Mouse (Mus musculus) embryonic facial prominence, embryonic 15.5 days (tissue): ENCODE data around the gene Tbxa2r. TPM values are rescaled to one million over a fixed set of nuclear protein-coding genes. Genes with fewer than 3 reads are reported as not detected.

Source experiments
- ATAC-seq: fragments of 200-750 bp; cut with Nextera tagmentation; 2 replicates; pipeline ENCODE4 v1.8.0; 2017; ENCODE audit warnings: low read depth, moderate TSS enrichment; ENCODE audit not compliant: insufficient number of reproducible peaks, low FRiP score, low TSS enrichment
- H3K27ac ChIP-seq: fragments of 300-500 bp; sonication (generic); replicated peaks from 2 replicates; pipeline ENCODE4 v1.5.1; 2015; ENCODE audit warnings: mild to moderate bottlenecking, inconsistent platforms
- H3K27me3 ChIP-seq: fragments of 300-500 bp; sonication (generic); 2 replicates; pipeline ENCODE4 v1.6.1; 2015; ENCODE audit warnings: inconsistent platforms
- H3K36me3 ChIP-seq: fragments of 300-500 bp; sonication (generic); 2 replicates; pipeline ENCODE4 v1.6.1; 2015; ENCODE audit warnings: mild to moderate bottlenecking, inconsistent platforms
- H3K4me1 ChIP-seq: fragments of 300-500 bp; sonication (generic); 2 replicates; pipeline ENCODE4 v1.6.1; 2015; ENCODE audit warnings: inconsistent platforms
- H3K4me2 ChIP-seq: fragments of 300-500 bp; sonication (generic); replicated peaks from 2 replicates; pipeline ENCODE4 v1.6.1; 2015; ENCODE audit warnings: mild to moderate bottlenecking, inconsistent platforms
- H3K4me3 ChIP-seq: fragments of 300-500 bp; sonication (generic); replicated peaks from 2 replicates; pipeline ENCODE4 v1.5.1; 2015; ENCODE audit warnings: mild to moderate bottlenecking, inconsistent platforms
- H3K9ac ChIP-seq: fragments of 300-500 bp; sonication (generic); 2 replicates; pipeline ENCODE4 v1.6.1; 2015; ENCODE audit warnings: inconsistent platforms
- H3K9me3 ChIP-seq: fragments of 300-500 bp; sonication (generic); replicated peaks from 2 replicates; pipeline ENCODE4 v1.6.1; 2016; ENCODE audit warnings: inconsistent platforms
- WGBS: fragments of 180-500 bp; shearing (Covaris S2); methylation state at CpG from one replicate; pipeline ENCODE4 v1.1.7; 2015; 5-methylcytosine and 5-hydroxymethylcytosine counted together
- polyA plus RNA-seq: library from polyadenylated mRNA; unstranded; fragments of >200 nt; fragmentation: Nextera tagmentation; extraction: Ambion mirVana; gene quantifications from 2 replicates; pipeline ENCODE4 v1.2.1, GENCODE M21; 2015

The Tbxa2r gene
- polyA plus RNA-seq, 1 experiment from 2014 or later = 13.2 TPM

DNA sequence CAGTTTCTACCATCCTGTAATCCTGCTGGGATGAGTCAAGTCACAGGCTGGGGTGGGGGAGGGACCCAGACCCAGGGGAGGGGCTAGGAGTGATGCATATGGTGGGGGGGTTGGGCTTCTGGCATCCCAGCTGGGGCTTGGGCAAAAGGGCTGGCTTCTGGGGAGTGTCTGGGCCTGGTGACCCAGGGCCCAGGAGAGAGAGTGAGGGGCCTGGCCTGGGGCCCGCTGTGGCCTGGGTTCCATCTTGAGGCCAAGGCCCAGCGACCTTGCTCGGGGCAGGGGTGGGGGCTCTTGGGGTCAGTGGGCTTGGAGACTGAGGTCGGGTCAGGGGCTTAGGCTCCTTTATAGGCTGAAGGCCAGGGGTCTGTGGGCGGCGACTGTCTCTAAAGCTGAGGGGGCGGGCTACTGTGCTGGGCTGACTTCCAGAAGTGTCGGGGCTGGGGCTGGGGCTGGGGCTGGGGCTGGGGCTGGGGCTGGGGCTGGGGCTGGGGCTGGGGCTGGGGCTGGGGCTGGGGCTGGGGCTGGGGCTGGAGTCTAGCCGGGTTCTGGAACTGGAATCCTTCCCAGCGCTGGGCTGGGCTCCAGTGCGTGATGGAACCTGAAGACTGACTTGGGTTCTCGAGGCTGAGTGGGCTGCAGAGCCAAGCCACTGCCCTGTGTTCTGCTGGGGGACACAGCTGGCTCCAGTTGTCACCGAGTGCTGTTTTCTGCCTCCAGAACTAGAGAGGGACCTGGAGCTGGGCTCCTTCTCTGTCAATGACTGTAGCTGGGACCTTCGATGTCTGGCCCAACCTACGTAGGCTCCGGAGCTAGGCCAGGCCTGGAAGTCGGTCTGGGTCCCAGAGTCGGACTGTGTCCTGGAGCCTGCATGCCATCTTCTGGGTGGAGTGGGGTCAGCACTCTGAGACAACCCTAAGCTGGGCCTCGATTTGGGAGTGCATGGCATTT is 7.1 kb downstream of the Tbxa2r start:
- Histone ChIP-seq H3K4me3 (no peak overlapping the region), H3K27me3 (peaks cover 26% of the 10 kb centered on the region), H3K36me3 (no peaks in the 10 kb centered on the region), H3K27ac (peak overlapping the region; percentile 86), H3K4me1 (peaks cover 40% of the 10 kb centered on the region), H3K9me3 (no peaks in the 10 kb centered on the region), H3K4me2 (peak overlapping the region; percentile 23), H3K9ac (no peak overlapping the region)
- WGBS = 39% methylated on average over 18 of the region's 19 CpGs
- ATAC-seq = peak; percentile 58

DNA sequence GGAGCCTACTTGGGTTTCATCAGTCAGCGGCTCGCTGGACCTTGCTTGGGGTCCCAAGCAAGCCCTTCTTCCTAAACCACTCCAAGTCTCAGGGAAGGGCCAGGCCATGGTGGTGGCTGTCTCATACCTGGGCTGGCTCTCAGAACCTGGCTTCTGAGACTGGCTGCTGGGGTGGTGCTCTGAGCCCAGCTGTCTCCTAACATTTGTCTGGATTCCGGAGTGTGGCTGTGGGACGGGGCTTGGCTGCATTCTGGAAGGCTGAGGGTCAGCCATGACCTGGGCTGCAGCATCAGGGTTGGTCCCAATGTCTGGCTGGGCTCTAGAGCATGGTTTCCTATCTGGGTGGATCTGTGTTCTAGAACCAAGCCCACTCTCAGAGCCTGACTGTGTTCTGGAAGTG is 8.0 kb downstream of the Tbxa2r start:
- 87% methylated on average over 4 of the region's 4 CpGs for WGBS
- H3K27me3 ChIP-seq = peaks cover 35% of the 10 kb centered on the region
- no peak for ATAC-seq

DNA sequence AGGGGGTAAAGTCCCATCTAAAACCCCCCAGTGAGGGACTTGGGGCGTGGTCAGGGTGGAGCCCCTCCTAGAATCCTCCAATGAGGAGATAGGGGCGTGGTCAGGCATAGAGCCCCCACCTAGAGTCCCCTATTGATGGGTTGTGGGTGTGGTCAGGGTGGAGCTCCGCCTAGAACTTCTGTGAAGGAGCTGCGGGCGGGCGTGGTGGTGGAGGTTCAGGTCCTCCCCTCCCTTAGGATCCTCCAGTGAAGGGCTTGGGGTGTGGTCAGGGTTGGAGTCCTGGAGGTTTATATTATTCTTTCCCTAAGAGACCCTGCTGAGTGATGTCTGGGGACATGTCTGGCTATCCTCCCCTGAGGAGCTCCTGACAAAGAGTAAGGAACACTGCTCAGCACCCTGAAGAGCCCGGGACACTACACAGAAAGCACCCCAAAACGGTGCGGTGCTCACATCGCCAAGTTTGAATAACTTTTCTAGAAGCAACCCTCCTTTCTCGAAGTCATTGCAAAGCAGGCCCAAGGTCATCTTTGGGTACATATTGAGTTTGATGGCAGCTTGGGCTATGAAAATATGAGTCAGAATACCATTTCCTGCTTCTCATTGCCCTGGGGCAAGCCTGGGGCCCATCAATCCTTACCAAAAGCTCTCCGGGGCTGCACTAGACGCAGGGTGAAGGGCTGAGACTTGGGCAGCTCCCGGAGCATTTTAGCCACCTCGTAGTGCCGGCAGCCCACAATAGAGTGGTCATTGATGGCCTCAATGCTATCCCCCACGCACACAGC is 12.2 kb downstream of the Tbxa2r start:
- Histone ChIP-seq H3K27ac (no peak overlapping the region), H3K4me1 (peaks cover 25% of the 10 kb centered on the region), H3K9me3 (no peaks in the 10 kb centered on the region), H3K4me3 (no peak overlapping the region), H3K27me3 (peaks cover 55% of the 10 kb centered on the region), H3K36me3 (0 out of 2 replicates have a peak, but pooled peaks cover under 1% of the 10 kb centered on the region), H3K4me2 (no peak overlapping the region), H3K9ac (no peak overlapping the region)
- 35% methylated on average over 17 of the region's 17 CpGs for WGBS
- ATAC-seq = no peak

More for the DNA sequence above, 8.0 kb downstream of the Tbxa2r start:
- Histone ChIP-seq H3K4me1 (peaks cover 42% of the 10 kb centered on the region), H3K4me3 (no peak overlapping the region), H3K9ac (no peak overlapping the region), H3K4me2 (peak overlapping the region; percentile 4; the same call in 1 of the 2 replicates), H3K27ac (peak overlapping the region; percentile 85), H3K36me3 (no peaks in the 10 kb centered on the region), H3K9me3 (no peaks in the 10 kb centered on the region)

DNA sequence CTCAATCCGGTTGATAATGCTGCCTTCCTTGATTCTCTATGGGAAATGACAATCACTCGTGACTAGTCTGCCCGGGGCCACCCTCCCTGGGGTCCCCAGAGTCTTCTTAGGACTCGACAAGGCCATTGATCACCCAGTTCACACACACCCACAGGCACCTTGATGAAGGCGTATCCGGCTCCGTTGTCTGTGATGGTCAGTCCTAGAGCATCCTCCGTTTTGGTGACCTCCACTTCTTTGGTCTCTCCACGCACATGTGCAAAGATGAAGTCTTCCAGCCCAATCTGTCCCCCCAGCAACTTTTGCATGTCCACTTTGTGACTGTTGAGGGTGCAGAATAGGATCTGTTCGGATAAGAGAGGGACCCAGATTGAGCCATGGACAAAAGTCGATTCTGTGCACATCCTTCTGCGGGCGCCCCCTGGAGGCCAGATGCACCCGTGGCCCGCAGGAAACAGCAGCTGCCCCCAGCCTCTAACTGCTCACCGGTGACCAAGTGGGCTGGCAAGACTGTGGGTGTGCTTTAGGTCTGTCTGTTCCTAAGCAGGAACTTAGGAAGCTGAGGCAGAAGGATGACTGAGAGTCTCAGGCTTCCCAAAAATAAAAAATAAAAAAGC is 12.9 kb downstream of the Tbxa2r start:
- no peak overlapping the region for H3K4me3 ChIP-seq
- peaks cover 55% of the 10 kb centered on the region for H3K27me3 ChIP-seq
- ATAC-seq = no peak
- H3K9ac ChIP-seq = no peak overlapping the region
- 0 out of 2 replicates have a peak, but pooled peaks cover 5% of the 10 kb centered on the region for H3K36me3 ChIP-seq
- H3K4me1 ChIP-seq = peaks cover 20% of the 10 kb centered on the region
- no peak overlapping the region for H3K27ac ChIP-seq
- no peaks in the 10 kb centered on the region for H3K9me3 ChIP-seq
- 37% methylated on average over 16 of the region's 16 CpGs for WGBS
- H3K4me2 ChIP-seq = no peak overlapping the region

DNA sequence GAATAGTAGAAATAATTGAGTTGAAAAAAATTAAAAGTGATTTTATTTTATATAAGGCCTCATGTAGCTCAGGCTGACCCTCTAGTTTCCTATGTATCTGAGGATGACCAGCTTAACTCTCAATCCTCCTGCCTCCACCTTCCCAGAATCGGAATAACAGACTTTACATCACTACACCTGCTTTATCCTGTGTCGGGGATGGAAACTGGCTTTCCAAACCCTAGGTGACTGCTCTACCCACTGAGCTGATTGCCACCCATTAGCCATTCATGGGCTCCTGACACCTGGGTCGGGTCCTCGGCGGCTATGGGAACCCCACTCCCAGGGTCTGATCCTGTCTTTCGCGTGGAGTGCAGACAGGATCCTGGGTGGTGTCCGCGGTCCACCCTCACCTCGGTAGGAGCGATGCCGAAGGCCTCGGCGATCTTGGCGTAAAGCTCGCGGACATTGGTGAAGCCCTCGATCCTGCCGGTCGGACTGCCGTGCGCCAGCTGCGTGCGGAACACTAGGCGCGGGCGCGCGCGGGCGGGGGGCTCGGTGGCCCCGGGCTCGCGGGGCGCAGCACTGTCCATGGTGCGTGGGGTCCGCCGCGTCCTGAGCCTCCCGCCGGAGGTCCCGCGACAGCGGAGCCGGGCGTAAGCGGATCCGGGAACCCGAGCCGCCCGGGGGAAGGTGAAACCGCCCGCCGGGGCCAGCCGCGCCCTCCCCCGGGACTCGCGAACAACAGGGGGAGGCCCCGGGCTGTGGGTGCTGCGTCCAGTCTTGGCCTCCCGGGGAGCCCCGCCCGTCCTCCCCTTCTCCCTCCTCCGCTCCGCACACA is 14.4 kb downstream of the Tbxa2r start, which contains the start of gene Gipc3:
TSS of gene Gipc3 (minus strand) at position 581 of the 820 bp plus-strand sequence.
- no peaks in the 10 kb centered on the region for H3K9me3 ChIP-seq
- peaks cover 12% of the 10 kb centered on the region for H3K36me3 ChIP-seq
- no peak within 1 kb of the TSS for H3K27ac ChIP-seq
- peaks cover 29% of the 10 kb centered on the region for H3K4me1 ChIP-seq
- H3K4me3 ChIP-seq = peak within 1 kb of the TSS; percentile 45
- peak within 1 kb of the TSS; percentile 77 for H3K4me2 ChIP-seq
- H3K9ac ChIP-seq = peak within 1 kb of the TSS; percentile 24; the same call in 1 of the 2 replicates
- peaks cover 51% of the 10 kb centered on the region for H3K27me3 ChIP-seq
- 6% methylated on average over 57 of the region's 67 CpGs for WGBS
- no peak for ATAC-seq

DNA sequence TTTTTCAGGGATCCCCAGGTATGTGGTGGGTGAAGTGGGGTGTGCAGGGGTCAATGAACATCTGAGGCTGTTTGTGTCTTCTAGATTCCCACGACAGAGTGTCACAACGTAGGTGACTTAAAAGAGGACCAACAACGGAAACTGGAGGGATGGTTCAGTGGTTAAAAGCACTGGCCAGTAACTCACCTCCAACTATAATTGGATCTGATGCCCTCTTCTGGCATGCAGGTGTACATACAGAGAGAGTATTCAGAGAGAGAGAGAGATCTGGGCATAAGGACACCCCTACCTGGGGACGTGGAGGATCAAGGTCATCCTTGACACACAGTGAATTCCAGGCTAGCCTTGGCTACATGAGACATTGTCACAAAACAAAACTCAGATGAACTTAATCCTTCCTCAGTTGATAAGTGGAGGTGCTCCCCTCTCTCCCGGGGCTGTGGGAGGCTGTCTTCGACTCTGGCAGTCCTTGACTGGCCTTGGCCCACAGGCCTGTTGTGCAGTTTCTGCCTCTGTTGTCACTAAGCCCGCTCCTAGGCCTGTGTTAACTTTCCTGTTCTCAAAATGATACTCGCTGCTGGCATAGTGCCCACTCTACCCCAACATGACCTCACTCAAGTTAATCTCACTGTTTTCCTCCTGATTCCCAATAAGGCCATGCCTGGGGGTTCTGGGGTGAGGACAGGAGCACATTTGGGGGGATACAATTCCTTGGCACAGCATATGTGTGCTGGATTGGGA is 16.1 kb downstream of the Tbxa2r start:
- Histone ChIP-seq H3K27me3 (peaks cover 44% of the 10 kb centered on the region), H3K9ac (no peak overlapping the region), H3K4me3 (no peak overlapping the region), H3K4me1 (peaks cover 43% of the 10 kb centered on the region), H3K9me3 (no peaks in the 10 kb centered on the region), H3K4me2 (no peak overlapping the region), H3K36me3 (peaks cover 13% of the 10 kb centered on the region), H3K27ac (no peak overlapping the region)
- 49% methylated on average over 8 of the region's 8 CpGs for WGBS
- ATAC-seq = no peak

DNA sequence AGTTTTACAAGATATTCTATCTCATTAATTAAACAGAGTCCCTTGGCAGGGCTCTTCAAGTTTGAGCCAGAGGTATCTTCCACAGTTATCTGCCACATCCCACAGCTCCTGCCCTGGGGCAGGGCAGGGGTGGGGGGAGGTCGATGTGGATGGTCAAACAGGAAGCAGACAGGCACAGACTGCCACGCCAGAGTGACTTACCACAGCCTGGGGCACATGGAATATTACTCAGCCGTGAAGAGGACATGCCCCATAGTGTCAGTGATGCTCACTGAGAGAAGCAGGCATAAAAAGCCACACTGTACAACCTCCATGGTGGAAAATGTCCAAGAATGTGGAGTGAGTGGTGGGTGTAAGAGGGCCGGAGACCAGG is 16.6 kb downstream of the Tbxa2r start:
- H3K4me3 ChIP-seq = no peak overlapping the region
- H3K4me2 ChIP-seq = no peak overlapping the region
- H3K27ac ChIP-seq = no peak overlapping the region
- no peak overlapping the region for H3K9ac ChIP-seq
- 77% methylated on average over 4 of the region's 4 CpGs for WGBS
- ATAC-seq = no peak
- no peaks in the 10 kb centered on the region for H3K9me3 ChIP-seq
- peaks cover 44% of the 10 kb centered on the region for H3K27me3 ChIP-seq
- peaks cover 13% of the 10 kb centered on the region for H3K36me3 ChIP-seq
- H3K4me1 ChIP-seq = peaks cover 47% of the 10 kb centered on the region

DNA sequence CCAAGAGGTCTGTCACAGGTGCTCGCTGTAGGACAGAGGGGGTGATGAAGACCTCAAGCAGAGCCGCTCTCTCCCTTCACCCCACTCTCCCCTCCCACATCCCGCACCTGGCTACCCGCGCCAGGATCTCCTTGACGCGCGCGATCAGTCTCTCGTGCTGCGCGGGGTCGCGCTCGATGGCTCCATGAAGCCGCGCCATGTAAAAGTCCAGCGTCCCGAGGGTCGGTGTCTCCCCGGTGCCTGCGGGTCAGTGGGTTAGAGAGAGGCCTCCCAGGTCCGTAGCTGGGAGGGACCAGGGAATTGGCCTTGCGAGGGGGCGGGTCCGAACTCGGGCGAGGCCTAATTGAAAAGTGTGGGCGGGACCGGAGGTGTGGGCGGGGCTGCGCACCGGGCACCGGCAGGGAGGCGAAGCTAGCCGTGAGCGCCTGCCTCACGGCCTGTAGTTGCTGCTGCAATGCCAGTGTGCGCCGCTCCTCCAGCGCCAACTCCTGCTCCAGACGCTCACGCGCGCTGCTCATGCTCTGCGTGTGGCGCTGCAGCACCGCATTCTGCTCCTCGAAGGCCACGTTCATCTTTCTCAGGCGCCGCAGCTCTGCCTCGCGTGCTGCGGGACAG is 18.0 kb downstream of the Tbxa2r start:
- no peaks in the 10 kb centered on the region for H3K9me3 ChIP-seq
- peak overlapping the region; percentile 24 for H3K4me3 ChIP-seq
- H3K27me3 ChIP-seq = peaks cover 33% of the 10 kb centered on the region
- ATAC-seq = no peak
- H3K9ac ChIP-seq = no peak overlapping the region
- peaks cover 13% of the 10 kb centered on the region for H3K36me3 ChIP-seq
- peaks cover 47% of the 10 kb centered on the region for H3K4me1 ChIP-seq
- peak overlapping the region; percentile 41 for H3K4me2 ChIP-seq
- H3K27ac ChIP-seq = 0 out of 2 replicates have a peak overlapping the region, but pooled peaks have one; percentile 23
- WGBS = 14% methylated on average over 55 of the region's 55 CpGs

DNA sequence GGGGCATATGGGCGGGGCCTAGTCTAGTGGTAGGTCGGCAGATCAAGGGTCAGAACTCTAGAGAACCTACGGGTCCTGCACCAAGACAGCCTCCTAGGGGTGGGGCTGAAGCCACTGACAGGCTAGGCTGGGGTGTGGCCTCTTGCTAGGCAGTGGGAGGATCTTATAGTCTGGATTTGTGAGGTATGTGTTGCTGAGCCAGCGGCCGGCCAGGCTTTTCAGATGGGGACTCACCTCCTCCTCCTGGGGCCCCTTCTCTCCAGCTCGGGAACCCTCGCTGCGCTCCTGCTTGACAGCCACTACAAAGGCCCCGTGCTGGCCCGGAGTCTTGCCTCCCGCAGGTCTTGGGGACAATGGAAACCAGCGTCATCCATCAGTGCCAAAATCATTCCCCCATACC is 20.6 kb downstream of the Tbxa2r start:
- 0 out of 2 replicates have a peak overlapping the region, but pooled peaks have one; percentile 59 for H3K9ac ChIP-seq
- ATAC-seq = no peak
- peaks cover 43% of the 10 kb centered on the region for H3K4me1 ChIP-seq
- peak overlapping the region; percentile 64 for H3K4me3 ChIP-seq
- H3K27me3 ChIP-seq = peaks cover 8% of the 10 kb centered on the region
- no peaks in the 10 kb centered on the region for H3K9me3 ChIP-seq
- peak overlapping the region; percentile 86 for H3K4me2 ChIP-seq
- H3K27ac ChIP-seq = peak overlapping the region; percentile 67
- 3% methylated on average over 12 of the region's 12 CpGs for WGBS
- H3K36me3 ChIP-seq = peaks cover 13% of the 10 kb centered on the region
